Mouse (Mus musculus): ENCODE results near the gene Tmem219.

Gene Tmem219

GRCm38 (mm10) chr7:126922624-126923060 lies at the start of gene Tmem219:
Gene Tmem219 (minus strand): TSS chr7:126922917.
- DNase-seq: no peak

GRCm38 (mm10) chr7:126967361-126967760 lies 44.6 kb upstream of the Tmem219 start:
- no peak for DNase-seq

- DNase-seq: no peak
These were observed 42.9 kb upstream of the Tmem219 start for GRCm38 (mm10) chr7:126965568-126965967.

- DNase-seq: peak in 1 of 2 experiments; percentile 38
These were observed 41.0 kb upstream of the Tmem219 start for GRCm38 (mm10) chr7:126963548-126964286.

- no peak for DNase-seq
These were observed 39.2 kb upstream of the Tmem219 start for GRCm38 (mm10) chr7:126961965-126962364.

- DNase-seq: no peak
These were observed 38.4 kb upstream of the Tmem219 start for GRCm38 (mm10) chr7:126961095-126961494.

- DNase-seq: no peak
These were observed 37.1 kb upstream of the Tmem219 start for GRCm38 (mm10) chr7:126959780-126960179.

GRCm38 (mm10) chr7:126955125-126955524 lies 32.4 kb upstream of the Tmem219 start:
- DNase-seq: no peak

GRCm38 (mm10) chr7:126952646-126953045 lies 29.9 kb upstream of the Tmem219 start:
- DNase-seq: no peak

- no peak for DNase-seq
These were observed 29.0 kb upstream of the Tmem219 start for GRCm38 (mm10) chr7:126951741-126952140.

GRCm38 (mm10) chr7:126950647-126951615 lies 28.2 kb upstream of the Tmem219 start:
- no peak for DNase-seq

- peak; percentile 63 to 84 for DNase-seq
These were observed 27.3 kb upstream of the Tmem219 start, which contains the start of gene Sez6l2 for GRCm38 (mm10) chr7:126949793-126950646. Gene Sez6l2 (plus strand): TSS chr7:126950563.

GRCm38 (mm10) chr7:126949403-126949792 lies 26.7 kb upstream of the Tmem219 start, which contains the start of gene Asphd1:
Gene Asphd1 (minus strand): TSS chr7:126949582.
- no peak for DNase-seq

- DNase-seq: no peak
These were observed 25.9 kb upstream of the Tmem219 start for GRCm38 (mm10) chr7:126948626-126949025.

GRCm38 (mm10) chr7:126946530-126946929 lies 23.8 kb upstream of the Tmem219 start:
- DNase-seq: peak in 1 of 2 experiments; percentile 46

- DNase-seq: no peak
These were observed 19.1 kb upstream of the Tmem219 start for GRCm38 (mm10) chr7:126941801-126942200.

- no peak for DNase-seq
These were observed 18.5 kb upstream of the Tmem219 start for GRCm38 (mm10) chr7:126941171-126941570.

GRCm38 (mm10) chr7:126932652-126933051 lies 9.9 kb upstream of the Tmem219 start:
- no peak for DNase-seq

GRCm38 (mm10) chr7:126929046-126929445 lies 6.3 kb upstream of the Tmem219 start:
- no peak for DNase-seq

- DNase-seq: peak; percentile 90 to 96
These were observed 5.8 kb upstream of the Tmem219 start, which contains the start of gene Kctd13 for GRCm38 (mm10) chr7:126928384-126929037. Gene Kctd13 (plus strand): TSS chr7:126928879.

- no peak for DNase-seq
These were observed 3.6 kb upstream of the Tmem219 start for GRCm38 (mm10) chr7:126926299-126926698.

GRCm38 (mm10) chr7:126923999-126924398 lies 1.3 kb upstream of the Tmem219 start:
- no peak for DNase-seq
